Mouse (Mus musculus): Measurements from ENCODE around the gene Fam3a. TPM values are rescaled to one million over a fixed set of nuclear protein-coding genes. Genes with fewer than 3 reads are reported as not detected.

Gene Fam3a
- 45.9 and 47.1 TPM in 2 replicates for polyA plus RNA-seq (2015; fragmentation: Nextera tagmentation; extraction: Ambion mirVana)

DNA sequence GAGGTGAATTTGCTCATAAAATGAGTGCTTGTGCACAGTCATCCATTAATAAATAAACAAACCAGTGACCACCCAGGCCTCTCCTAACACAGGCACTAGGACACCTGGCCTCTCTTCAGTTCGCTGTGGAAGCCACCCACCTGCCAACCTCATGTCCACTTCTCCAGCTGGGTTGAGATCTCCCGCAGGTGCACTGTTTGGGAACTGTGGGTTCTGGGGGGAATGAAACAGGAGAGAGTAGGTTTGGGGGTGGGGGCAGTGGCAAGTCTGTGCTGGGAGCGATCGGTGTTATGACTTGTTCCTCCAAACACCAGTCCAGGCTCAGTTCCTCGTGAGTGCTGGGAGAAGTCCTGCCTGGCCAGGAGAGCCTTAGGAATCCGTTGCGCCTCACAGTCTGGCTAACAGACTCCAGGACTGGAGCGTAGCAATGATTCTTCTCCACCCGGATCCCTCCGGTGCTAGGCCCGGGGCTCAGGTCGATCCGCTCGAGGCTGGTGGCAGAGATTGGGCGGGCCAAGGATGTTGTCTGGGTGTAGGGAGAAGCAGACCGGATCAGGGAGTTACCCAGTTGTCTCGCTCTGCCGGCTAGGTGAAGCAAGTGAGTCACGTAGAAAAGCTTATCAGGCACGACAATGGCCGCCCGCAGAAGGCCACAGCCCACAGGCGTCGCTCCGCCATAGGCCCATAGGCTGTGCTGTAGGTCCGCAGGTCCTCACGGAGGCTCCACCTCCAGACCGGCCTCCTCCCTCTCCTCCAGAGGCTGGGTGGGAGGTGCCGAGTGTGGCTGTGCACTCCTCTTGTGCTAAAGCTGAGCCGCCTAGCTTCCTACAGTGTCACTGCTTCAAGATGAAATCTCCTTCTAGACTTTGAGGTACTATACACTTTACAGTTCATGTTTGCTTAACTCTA lies at the start of gene Fam3a, which contains the start of gene Ikbkg:
TSS of gene Fam3a (minus strand) at position 738 of the 909 bp plus-strand sequence.
TSS of gene Ikbkg (plus strand) at position 756 of the 909 bp plus-strand sequence.
- peak within 1 kb of the TSS; percentile 65 for H3K4me2 ChIP-seq (replicated peaks; ENCODE audit: low read depth, low read length)

DNA sequence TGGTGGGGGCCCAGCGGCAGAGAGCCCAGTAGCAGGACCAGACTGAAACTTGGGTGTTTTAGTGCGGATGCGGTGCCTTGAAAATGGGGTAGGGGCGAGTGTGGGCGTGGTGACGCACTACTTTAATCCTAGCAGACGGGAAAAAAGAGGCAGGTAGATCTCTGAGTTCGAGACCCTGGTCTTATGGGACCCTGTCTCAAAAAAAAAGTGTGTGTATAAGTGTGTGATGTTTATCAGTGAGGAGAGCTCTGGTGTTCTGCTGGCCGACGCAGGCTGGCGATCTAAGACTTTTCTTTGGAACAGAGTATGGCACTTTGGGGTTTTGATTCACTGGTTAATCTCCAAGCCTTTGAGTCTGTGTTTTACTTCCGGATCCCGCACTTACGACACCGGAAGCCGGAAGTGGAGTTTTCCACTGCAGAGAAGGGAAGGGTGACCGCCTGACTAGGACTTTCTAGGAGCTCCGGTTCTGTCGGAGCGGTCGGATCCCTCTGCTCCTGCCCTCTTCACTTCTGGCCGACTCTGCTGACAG lies 36.3 kb upstream of the Fam3a start:
- H3K9me3 ChIP-seq (ENCODE audit: low read length) = no peaks in the 10 kb centered on the region
- peaks cover 5% of the 10 kb centered on the region; the same call in 1 of the 2 replicates for H3K36me3 ChIP-seq (ENCODE audit: insufficient read depth, low read length)
- peak overlapping the region; percentile 74 for H3K9ac ChIP-seq (replicated peaks; ENCODE audit: low read length)
- peak overlapping the region; percentile 93 for H3K27ac ChIP-seq (ENCODE audit: low read length)
- peak; percentile 76 for ATAC-seq (ENCODE audit: low FRiP score, low TSS enrichment)
- 25% methylated on average over 22 of the region's 22 CpGs for WGBS
- peak overlapping the region; percentile 66 for H3K4me3 ChIP-seq (ENCODE audit: low read length)
- H3K4me2 ChIP-seq (replicated peaks; ENCODE audit: low read depth, low read length) = peak overlapping the region; percentile 58
- no peaks in the 10 kb centered on the region for H3K27me3 ChIP-seq (ENCODE audit: insufficient read depth, low read length)
- 0 out of 2 replicates have a peak, but pooled peaks cover 2% of the 10 kb centered on the region for H3K4me1 ChIP-seq (ENCODE audit: insufficient read depth, low read length)

More for the DNA sequence above, at the start of gene Fam3a, which contains the start of gene Ikbkg:
- Histone ChIP-seq H3K27me3 (ENCODE audit: insufficient read depth, low read length) (no peaks in the 10 kb centered on the region), H3K36me3 (ENCODE audit: insufficient read depth, low read length) (no peaks in the 10 kb centered on the region), H3K4me1 (ENCODE audit: insufficient read depth, low read length) (0 out of 2 replicates have a peak, but pooled peaks cover 6% of the 10 kb centered on the region), H3K4me3 (ENCODE audit: low read length) (peak within 1 kb of the TSS; percentile 59), H3K9ac (replicated peaks; ENCODE audit: low read length) (peak within 1 kb of the TSS; percentile 80), H3K9me3 (ENCODE audit: low read length) (no peaks in the 10 kb centered on the region), H3K27ac (ENCODE audit: low read length) (peak within 1 kb of the TSS; percentile 92)
- 23% methylated on average over 30 of the region's 30 CpGs for WGBS
- peak; percentile 100 for ATAC-seq (ENCODE audit: low FRiP score, low TSS enrichment)

DNA sequence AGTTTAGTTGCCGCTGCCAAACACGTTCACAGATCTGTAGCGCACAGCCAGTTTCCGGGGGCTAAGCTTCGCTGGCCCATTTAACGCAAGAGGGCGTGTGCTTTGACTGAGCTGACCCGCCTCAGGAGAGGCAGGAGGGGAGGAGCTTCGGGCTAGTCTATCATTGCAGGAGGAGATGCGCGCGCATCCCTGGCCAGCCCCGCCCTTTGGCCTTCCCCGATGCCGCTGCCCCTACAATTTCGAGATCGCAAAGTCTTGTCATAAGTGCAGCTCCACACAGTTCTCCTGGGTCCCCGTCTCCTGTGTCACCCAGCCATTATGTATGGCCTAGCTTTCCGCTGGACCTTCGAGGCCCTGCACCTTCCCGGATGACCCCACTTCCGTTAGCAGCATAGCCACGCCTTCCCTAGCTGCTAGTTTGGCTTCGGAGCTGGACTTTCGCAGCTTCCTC lies 35.8 kb upstream of the Fam3a start, which contains the start of gene G6pdx:
TSS of gene G6pdx (minus strand) at position 369 of the 451 bp plus-strand sequence.
- Histone ChIP-seq H3K9ac (replicated peaks; ENCODE audit: low read length) (peak within 1 kb of the TSS; percentile 74), H3K9me3 (ENCODE audit: low read length) (no peaks in the 10 kb centered on the region), H3K4me2 (replicated peaks; ENCODE audit: low read depth, low read length) (peak within 1 kb of the TSS; percentile 58), H3K36me3 (ENCODE audit: insufficient read depth, low read length) (no peaks in the 10 kb centered on the region), H3K4me3 (ENCODE audit: low read length) (peak within 1 kb of the TSS; percentile 66), H3K27ac (ENCODE audit: low read length) (peak within 1 kb of the TSS; percentile 93), H3K27me3 (ENCODE audit: insufficient read depth, low read length) (no peaks in the 10 kb centered on the region), H3K4me1 (ENCODE audit: insufficient read depth, low read length) (0 out of 2 replicates have a peak, but pooled peaks cover 2% of the 10 kb centered on the region)
- peak; percentile 85 for ATAC-seq (ENCODE audit: low FRiP score, low TSS enrichment)
- WGBS = 24% methylated on average over 25 of the region's 25 CpGs

DNA sequence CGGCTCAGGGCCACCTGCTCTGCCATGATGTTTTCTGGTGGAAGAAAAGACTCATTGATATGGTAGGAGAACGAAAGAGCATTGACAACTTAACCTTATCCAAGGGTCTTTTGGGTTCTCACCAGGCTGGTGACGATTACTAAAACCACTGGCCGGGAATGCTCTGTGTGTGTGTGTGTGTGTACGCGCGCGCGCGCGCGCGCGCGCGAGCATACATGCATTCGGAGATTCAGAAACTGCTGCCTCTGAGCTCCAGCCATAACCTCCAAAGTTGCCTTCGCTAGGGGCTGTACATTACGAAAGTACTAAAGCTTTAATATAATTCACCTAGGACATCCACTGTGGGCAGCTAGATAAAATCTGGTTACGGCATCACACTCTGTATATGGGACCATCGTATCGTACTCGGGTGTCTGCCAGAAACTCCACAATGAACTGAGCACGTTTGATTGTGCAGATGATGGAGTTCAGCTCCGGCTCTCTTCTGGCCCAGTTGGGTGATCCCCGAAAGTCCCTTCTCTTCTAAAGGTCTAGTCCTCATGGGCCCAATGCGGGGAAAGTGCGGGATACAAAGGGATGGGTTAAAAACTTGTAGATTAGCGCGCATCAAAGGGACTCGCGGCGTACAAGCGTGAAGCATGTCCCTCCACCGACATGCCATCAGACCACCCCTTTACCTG lies 35.2 kb upstream of the Fam3a start:
- Histone ChIP-seq H3K27ac (ENCODE audit: low read length) (peak overlapping the region; percentile 93), H3K27me3 (ENCODE audit: insufficient read depth, low read length) (no peaks in the 10 kb centered on the region), H3K4me3 (ENCODE audit: low read length) (peak overlapping the region; percentile 66), H3K4me2 (replicated peaks; ENCODE audit: low read depth, low read length) (peak overlapping the region; percentile 58), H3K36me3 (ENCODE audit: insufficient read depth, low read length) (no peaks in the 10 kb centered on the region), H3K9me3 (ENCODE audit: low read length) (no peaks in the 10 kb centered on the region), H3K9ac (replicated peaks; ENCODE audit: low read length) (peak overlapping the region; percentile 69), H3K4me1 (ENCODE audit: insufficient read depth, low read length) (0 out of 2 replicates have a peak, but pooled peaks cover 2% of the 10 kb centered on the region)
- WGBS = 21% methylated on average over 34 of the region's 35 CpGs
- ATAC-seq (ENCODE audit: low FRiP score, low TSS enrichment) = 0 out of 2 replicates have a peak, but pooled peaks have one; percentile 14

DNA sequence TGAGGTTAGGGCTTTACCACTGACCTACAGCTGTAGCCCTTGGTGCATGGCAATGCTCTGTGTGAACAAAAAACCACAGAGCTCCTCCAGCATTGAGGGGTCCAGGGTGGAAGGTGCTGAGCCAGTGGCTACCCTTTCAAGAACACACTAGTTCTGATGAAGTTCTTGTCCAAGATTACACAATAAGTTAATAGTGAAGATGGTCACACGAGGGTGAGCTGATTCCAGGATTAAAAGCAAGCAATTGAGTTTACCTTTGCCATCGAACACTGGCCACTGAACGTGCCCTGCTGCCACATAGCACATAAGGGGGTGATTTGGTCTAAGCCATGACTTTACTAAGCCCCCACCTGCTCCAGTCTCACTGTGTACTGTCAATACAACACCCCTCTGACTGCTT lies 34.0 kb upstream of the Fam3a start:
- H3K9me3 ChIP-seq (ENCODE audit: low read length) = no peaks in the 10 kb centered on the region
- H3K27ac ChIP-seq (ENCODE audit: low read length) = no peak overlapping the region
- 72% methylated on average over 3 of the region's 3 CpGs for WGBS
- H3K9ac ChIP-seq (replicated peaks; ENCODE audit: low read length) = no peak overlapping the region
- H3K27me3 ChIP-seq (ENCODE audit: insufficient read depth, low read length) = no peaks in the 10 kb centered on the region
- H3K4me3 ChIP-seq (ENCODE audit: low read length) = no peak overlapping the region
- H3K4me2 ChIP-seq (replicated peaks; ENCODE audit: low read depth, low read length) = no peak overlapping the region
- no peaks in the 10 kb centered on the region for H3K36me3 ChIP-seq (ENCODE audit: insufficient read depth, low read length)
- no peak for ATAC-seq (ENCODE audit: low FRiP score, low TSS enrichment)
- H3K4me1 ChIP-seq (ENCODE audit: insufficient read depth, low read length) = 0 out of 2 replicates have a peak, but pooled peaks cover 2% of the 10 kb centered on the region

DNA sequence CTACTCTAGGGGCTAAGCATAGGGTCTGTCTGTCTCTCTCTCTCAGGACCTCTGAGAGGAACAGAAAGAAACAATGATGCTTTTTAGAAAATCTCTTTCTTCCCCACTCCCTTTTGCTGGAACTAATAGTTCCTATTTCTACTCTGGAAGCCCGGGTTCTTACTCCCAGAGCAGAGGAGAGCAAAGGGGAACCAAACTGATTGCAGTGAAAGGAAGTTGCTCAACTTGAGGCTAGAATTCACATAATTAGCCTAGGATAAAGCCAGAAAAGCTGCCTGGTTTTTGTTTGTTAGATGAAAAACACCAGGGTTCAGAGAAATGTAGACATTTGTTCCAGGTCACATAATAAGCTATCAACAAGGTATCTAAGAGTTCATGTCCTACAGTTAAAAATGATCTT lies 33.2 kb upstream of the Fam3a start:
- Histone ChIP-seq H3K9ac (replicated peaks; ENCODE audit: low read length) (no peak overlapping the region), H3K27ac (ENCODE audit: low read length) (no peak overlapping the region), H3K4me3 (ENCODE audit: low read length) (no peak overlapping the region), H3K4me1 (ENCODE audit: insufficient read depth, low read length) (0 out of 2 replicates have a peak, but pooled peaks cover 2% of the 10 kb centered on the region), H3K4me2 (replicated peaks; ENCODE audit: low read depth, low read length) (no peak overlapping the region), H3K36me3 (ENCODE audit: insufficient read depth, low read length) (no peaks in the 10 kb centered on the region), H3K9me3 (ENCODE audit: low read length) (no peaks in the 10 kb centered on the region), H3K27me3 (ENCODE audit: insufficient read depth, low read length) (no peaks in the 10 kb centered on the region)
- 74% methylated on average over 1 of the region's 1 CpGs for WGBS
- no peak for ATAC-seq (ENCODE audit: low FRiP score, low TSS enrichment)

DNA sequence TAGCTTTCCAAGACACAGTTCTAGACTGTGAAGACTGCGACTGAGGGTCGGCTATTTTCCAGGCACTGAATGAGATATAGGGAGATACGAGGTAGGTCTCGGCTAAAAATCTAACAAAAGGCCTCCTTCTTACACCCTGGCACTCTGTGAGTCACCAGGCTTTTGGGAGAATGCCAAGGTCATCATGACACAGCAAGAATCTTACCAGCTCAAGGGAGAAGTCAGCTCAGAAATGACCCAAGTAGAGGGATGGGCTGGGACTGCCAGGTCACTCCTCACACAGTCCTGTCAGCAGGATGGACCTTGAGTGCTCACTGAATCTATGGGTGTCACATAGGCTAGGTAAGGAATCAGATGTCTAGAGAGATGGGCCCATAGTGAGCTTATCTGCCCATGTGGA lies 32.1 kb upstream of the Fam3a start:
- no peak overlapping the region for H3K4me3 ChIP-seq (ENCODE audit: low read length)
- 0 out of 2 replicates have a peak, but pooled peaks cover under 1% of the 10 kb centered on the region for H3K4me1 ChIP-seq (ENCODE audit: insufficient read depth, low read length)
- ATAC-seq (ENCODE audit: low FRiP score, low TSS enrichment) = no peak
- H3K36me3 ChIP-seq (ENCODE audit: insufficient read depth, low read length) = no peaks in the 10 kb centered on the region
- H3K9ac ChIP-seq (replicated peaks; ENCODE audit: low read length) = no peak overlapping the region
- H3K4me2 ChIP-seq (replicated peaks; ENCODE audit: low read depth, low read length) = no peak overlapping the region
- H3K27ac ChIP-seq (ENCODE audit: low read length) = no peak overlapping the region
- 82% methylated on average over 4 of the region's 4 CpGs for WGBS
- H3K9me3 ChIP-seq (ENCODE audit: low read length) = no peaks in the 10 kb centered on the region
- no peaks in the 10 kb centered on the region for H3K27me3 ChIP-seq (ENCODE audit: insufficient read depth, low read length)

DNA sequence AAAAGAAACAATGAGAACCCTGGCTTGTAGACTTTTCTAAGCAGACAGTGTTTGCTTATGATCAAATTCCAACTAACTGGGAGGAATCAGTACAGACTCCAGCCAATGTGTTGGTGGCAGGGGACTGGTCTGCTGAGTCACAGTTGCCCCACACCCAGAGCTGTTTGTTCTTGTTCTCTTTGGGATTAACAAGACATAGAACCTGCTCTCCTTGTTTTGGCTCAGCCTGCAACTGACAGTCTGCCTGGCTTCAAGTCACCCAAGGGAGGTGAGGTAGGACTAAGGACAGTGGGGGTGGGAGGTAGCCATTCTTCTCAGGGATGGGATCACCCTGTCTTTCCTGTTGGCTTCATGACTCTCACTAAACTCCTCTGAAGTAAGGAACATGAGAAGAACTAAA lies 31.4 kb upstream of the Fam3a start:
- H3K9ac ChIP-seq (replicated peaks; ENCODE audit: low read length) = no peak overlapping the region
- H3K27ac ChIP-seq (ENCODE audit: low read length) = no peak overlapping the region
- H3K27me3 ChIP-seq (ENCODE audit: insufficient read depth, low read length) = no peaks in the 10 kb centered on the region

DNA sequence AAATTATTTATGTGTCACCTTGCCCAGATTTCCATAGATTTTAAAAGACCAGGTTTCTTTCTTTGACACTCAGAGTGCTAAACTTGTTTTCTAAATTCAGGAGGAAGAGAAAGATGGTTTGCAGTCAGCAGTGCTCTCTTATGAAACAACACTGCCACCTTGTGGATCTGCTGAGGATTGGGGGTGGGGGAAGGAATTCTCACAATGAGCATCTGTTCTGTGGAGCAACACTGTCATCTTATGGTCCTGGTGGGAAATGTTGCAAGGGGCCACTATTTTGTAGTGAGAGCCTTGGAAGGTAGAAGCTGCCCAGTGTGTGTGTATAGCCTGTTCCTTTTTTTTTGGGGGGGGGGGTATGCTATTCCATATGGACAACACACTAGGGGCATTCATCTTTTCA lies 20.3 kb upstream of the Fam3a start:
- ATAC-seq (ENCODE audit: low FRiP score, low TSS enrichment) = peak; percentile 77
- no peak overlapping the region for H3K4me2 ChIP-seq (replicated peaks; ENCODE audit: low read depth, low read length)
- no peak overlapping the region for H3K27ac ChIP-seq (ENCODE audit: low read length)
- H3K9me3 ChIP-seq (ENCODE audit: low read length) = no peaks in the 10 kb centered on the region
- H3K4me1 ChIP-seq (ENCODE audit: insufficient read depth, low read length) = no peaks in the 10 kb centered on the region
- H3K36me3 ChIP-seq (ENCODE audit: insufficient read depth, low read length) = no peaks in the 10 kb centered on the region
- H3K9ac ChIP-seq (replicated peaks; ENCODE audit: low read length) = no peak overlapping the region
- no peak overlapping the region for H3K4me3 ChIP-seq (ENCODE audit: low read length)
- no peaks in the 10 kb centered on the region for H3K27me3 ChIP-seq (ENCODE audit: insufficient read depth, low read length)

More for the DNA sequence above, 31.4 kb upstream of the Fam3a start:
- Histone ChIP-seq H3K36me3 (ENCODE audit: insufficient read depth, low read length) (no peaks in the 10 kb centered on the region), H3K4me1 (ENCODE audit: insufficient read depth, low read length) (no peaks in the 10 kb centered on the region), H3K9me3 (ENCODE audit: low read length) (no peaks in the 10 kb centered on the region), H3K4me3 (ENCODE audit: low read length) (no peak overlapping the region), H3K4me2 (replicated peaks; ENCODE audit: low read depth, low read length) (no peak overlapping the region)
- ATAC-seq (ENCODE audit: low FRiP score, low TSS enrichment) = no peak
